Mouse (Mus musculus): ENCODE results near the gene Eno1. TPM values are rescaled to one million over a fixed set of nuclear protein-coding genes. Genes with fewer than 3 reads are reported as not detected.

Gene Eno1
- total and polyA plus RNA-seq, 2 experiments from 2014 or later = 525 to 1,074 TPM

GRCm38 (mm10) chr4:150212553-150212971 lies 24.0 kb upstream of the Eno1 start:
- Histone ChIP-seq H3K27ac (ENCODE audit: low read depth) (peak overlapping the region; percentile 34; the same call in 1 of the 2 replicates), H3K9ac (replicated peaks; ENCODE audit: low read depth, low read length) (no peak overlapping the region), H3K9me3 (replicated peaks; ENCODE audit: control insufficient read depth, low read length) (no peaks in the 10 kb centered on the region), H3K36me3 (replicated peaks; ENCODE audit: control insufficient read depth, insufficient read depth, low read length) (no peaks in the 10 kb centered on the region), H3K4me2 (ENCODE audit: low read depth, low read length) (peak overlapping the region; percentile 47), H3K27me3 (ENCODE audit: control insufficient read depth, insufficient read depth, low read length) (no peaks in the 10 kb centered on the region), H3K4me1 (ENCODE audit: control insufficient read depth, insufficient read depth) (no peaks in the 10 kb centered on the region), H3K4me3 (ENCODE audit: low read depth, low read length) (peak overlapping the region; percentile 15; the same call in 1 of the 2 replicates)
- WGBS = 2% methylated on average over 15 of the region's 15 CpGs
- TF ChIP-seq EP300 (IDR thresholded peaks at IDR 0.05; ENCODE audit: low read depth) (no peak), CTCF (IDR thresholded peaks at IDR 0.05; ENCODE audit: low read depth) (no peak)
- ATAC-seq (ENCODE audit: insufficient read depth, low read depth) (peak; percentile 89), DNase-seq (ENCODE audit: low spot score) (peak; percentile 69)

DNA sequence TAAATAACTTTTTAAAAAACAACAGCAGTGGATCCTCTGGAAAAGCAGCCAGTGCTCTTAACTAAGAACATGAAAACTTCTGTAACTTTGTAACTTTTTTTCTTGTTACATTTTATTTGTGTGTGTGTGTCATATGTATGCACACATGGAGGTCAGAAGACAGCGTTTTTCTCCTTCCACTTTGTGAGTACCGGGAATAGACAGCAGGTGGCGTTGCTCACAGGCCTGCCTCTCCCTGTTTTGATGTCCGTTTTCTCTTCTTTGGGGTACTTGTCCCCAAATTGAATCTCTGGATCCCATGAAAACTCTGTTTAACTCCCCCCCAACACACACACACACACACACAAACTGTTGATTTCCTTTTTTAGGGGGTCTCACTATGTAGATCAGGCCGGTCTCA lies 22.6 kb upstream of the Eno1 start:
- no peaks in the 10 kb centered on the region for H3K9me3 ChIP-seq (replicated peaks; ENCODE audit: control insufficient read depth, low read length)

DNA sequence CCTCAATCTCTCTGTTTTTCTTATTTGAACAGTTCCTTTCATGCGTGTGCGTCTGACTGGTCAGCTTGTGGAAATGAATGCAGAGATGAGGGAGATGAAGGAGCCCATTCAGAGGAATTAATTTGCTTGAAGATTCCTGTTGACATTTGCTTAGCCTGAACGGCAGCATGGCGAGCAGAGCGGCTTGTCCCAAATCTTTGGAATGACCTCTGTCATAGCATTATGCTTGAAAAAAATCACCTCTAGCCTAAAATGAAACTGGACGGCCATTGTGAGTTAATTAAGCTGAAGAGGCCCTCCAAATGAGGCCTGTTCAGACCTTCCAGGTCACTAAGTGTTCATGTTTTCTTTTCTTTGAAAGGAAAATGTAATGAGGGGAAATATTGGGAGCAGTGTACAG lies 20.1 kb upstream of the Eno1 start:
- H3K9ac ChIP-seq (replicated peaks; ENCODE audit: low read depth, low read length) = no peak overlapping the region
- H3K4me1 ChIP-seq (ENCODE audit: control insufficient read depth, insufficient read depth) = no peaks in the 10 kb centered on the region
- H3K4me3 ChIP-seq (ENCODE audit: low read depth, low read length) = no peak overlapping the region
- WGBS = 90% methylated on average over 6 of the region's 6 CpGs
- H3K9me3 ChIP-seq (replicated peaks; ENCODE audit: control insufficient read depth, low read length) = no peaks in the 10 kb centered on the region
- no peak for DNase-seq (ENCODE audit: low spot score)
- TF ChIP-seq CTCF (IDR thresholded peaks at IDR 0.05; ENCODE audit: low read depth) = no peak
- TF ChIP-seq EP300 (IDR thresholded peaks at IDR 0.05; ENCODE audit: low read depth) = no peak
- no peak overlapping the region for H3K4me2 ChIP-seq (ENCODE audit: low read depth, low read length)
- no peak for ATAC-seq (ENCODE audit: insufficient read depth, low read depth)
- no peaks in the 10 kb centered on the region for H3K36me3 ChIP-seq (replicated peaks; ENCODE audit: control insufficient read depth, insufficient read depth, low read length)
- no peak overlapping the region for H3K27ac ChIP-seq (ENCODE audit: low read depth)
- no peaks in the 10 kb centered on the region for H3K27me3 ChIP-seq (ENCODE audit: control insufficient read depth, insufficient read depth, low read length)

More for the DNA sequence above, 22.6 kb upstream of the Eno1 start:
- no peak overlapping the region for H3K9ac ChIP-seq (replicated peaks; ENCODE audit: low read depth, low read length)
- H3K27me3 ChIP-seq (ENCODE audit: control insufficient read depth, insufficient read depth, low read length) = no peaks in the 10 kb centered on the region
- no peaks in the 10 kb centered on the region for H3K36me3 ChIP-seq (replicated peaks; ENCODE audit: control insufficient read depth, insufficient read depth, low read length)
- no peaks in the 10 kb centered on the region for H3K4me1 ChIP-seq (ENCODE audit: control insufficient read depth, insufficient read depth)
- no peak overlapping the region for H3K4me2 ChIP-seq (ENCODE audit: low read depth, low read length)
- WGBS = 35% methylated on average over 5 of the region's 5 CpGs
- H3K4me3 ChIP-seq (ENCODE audit: low read depth, low read length) = no peak overlapping the region
- TF ChIP-seq CTCF (IDR thresholded peaks at IDR 0.05; ENCODE audit: low read depth) (peak; percentile 37), EP300 (IDR thresholded peaks at IDR 0.05; ENCODE audit: low read depth) (no peak)
- no peak overlapping the region for H3K27ac ChIP-seq (ENCODE audit: low read depth)
- DNase-seq (ENCODE audit: low spot score) = no peak
- no peak for ATAC-seq (ENCODE audit: insufficient read depth, low read depth)

DNA sequence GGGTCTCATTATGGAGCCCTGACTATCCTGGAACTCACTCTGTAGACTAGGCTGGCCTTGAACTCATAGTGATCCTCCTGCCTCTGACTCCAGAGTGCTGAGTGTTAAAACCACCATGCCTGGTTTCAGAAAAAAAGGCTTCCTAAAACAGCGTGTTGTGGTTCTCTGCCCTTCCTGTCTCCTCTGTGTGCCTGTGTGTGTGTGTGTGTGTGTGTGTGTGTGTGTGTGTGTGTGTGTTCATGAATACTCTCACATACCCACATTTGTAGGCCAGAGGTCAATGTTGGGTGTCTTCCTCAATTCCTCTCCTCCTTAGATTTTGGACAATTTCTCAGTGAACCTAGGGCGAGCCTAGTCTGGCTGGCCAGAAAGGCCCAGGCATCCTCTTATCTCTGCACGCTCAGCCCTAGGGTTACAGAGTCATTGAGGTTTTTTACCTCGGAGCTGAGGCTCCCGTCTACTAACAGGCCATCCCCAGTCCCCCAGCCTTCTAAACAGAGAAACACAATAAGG lies 19.4 kb upstream of the Eno1 start:
- H3K4me3 ChIP-seq (ENCODE audit: low read depth, low read length) = no peak overlapping the region
- H3K27ac ChIP-seq (ENCODE audit: low read depth) = no peak overlapping the region
- WGBS = 50% methylated on average over 5 of the region's 5 CpGs
- TF ChIP-seq CTCF (IDR thresholded peaks at IDR 0.05; ENCODE audit: low read depth) (no peak), EP300 (IDR thresholded peaks at IDR 0.05; ENCODE audit: low read depth) (no peak)
- H3K36me3 ChIP-seq (replicated peaks; ENCODE audit: control insufficient read depth, insufficient read depth, low read length) = no peaks in the 10 kb centered on the region
- DNase-seq (ENCODE audit: low spot score) = no peak
- no peak overlapping the region for H3K4me2 ChIP-seq (ENCODE audit: low read depth, low read length)
- H3K9me3 ChIP-seq (replicated peaks; ENCODE audit: control insufficient read depth, low read length) = no peaks in the 10 kb centered on the region
- no peaks in the 10 kb centered on the region for H3K27me3 ChIP-seq (ENCODE audit: control insufficient read depth, insufficient read depth, low read length)
- no peak overlapping the region for H3K9ac ChIP-seq (replicated peaks; ENCODE audit: low read depth, low read length)
- no peak for ATAC-seq (ENCODE audit: insufficient read depth, low read depth)
- no peaks in the 10 kb centered on the region for H3K4me1 ChIP-seq (ENCODE audit: control insufficient read depth, insufficient read depth)

DNA sequence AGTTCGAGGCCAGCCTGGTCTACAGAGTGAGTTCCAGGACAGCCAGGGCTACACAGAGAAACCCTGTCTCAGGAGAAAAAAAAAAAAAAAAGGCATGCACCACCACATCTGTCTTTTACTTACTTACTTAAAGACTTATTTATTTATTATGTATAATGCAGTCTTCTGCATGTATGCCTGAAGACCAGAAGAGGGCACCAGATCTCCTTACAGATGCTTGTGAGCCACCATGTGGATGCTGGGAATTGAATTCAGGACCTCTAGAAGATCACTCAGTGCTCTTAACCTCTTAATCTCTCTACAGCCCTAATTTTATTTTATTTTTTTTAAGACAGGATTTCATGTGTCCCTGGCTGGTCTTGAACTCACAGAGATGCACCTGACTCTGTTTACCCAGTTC lies 18.6 kb upstream of the Eno1 start:
- no peak for TF ChIP-seq EP300 (IDR thresholded peaks at IDR 0.05; ENCODE audit: low read depth)
- TF ChIP-seq CTCF (IDR thresholded peaks at IDR 0.05; ENCODE audit: low read depth) = peak; percentile 30
- 60% methylated on average over 1 of the region's 1 CpGs for WGBS
- no peaks in the 10 kb centered on the region for H3K9me3 ChIP-seq (replicated peaks; ENCODE audit: control insufficient read depth, low read length)
- H3K4me1 ChIP-seq (ENCODE audit: control insufficient read depth, insufficient read depth) = no peaks in the 10 kb centered on the region
- no peak overlapping the region for H3K4me2 ChIP-seq (ENCODE audit: low read depth, low read length)
- H3K36me3 ChIP-seq (replicated peaks; ENCODE audit: control insufficient read depth, insufficient read depth, low read length) = no peaks in the 10 kb centered on the region
- H3K4me3 ChIP-seq (ENCODE audit: low read depth, low read length) = no peak overlapping the region
- H3K9ac ChIP-seq (replicated peaks; ENCODE audit: low read depth, low read length) = no peak overlapping the region
- DNase-seq (ENCODE audit: low spot score) (no peak), ATAC-seq (ENCODE audit: insufficient read depth, low read depth) (no peak)
- no peak overlapping the region for H3K27ac ChIP-seq (ENCODE audit: low read depth)
- no peaks in the 10 kb centered on the region for H3K27me3 ChIP-seq (ENCODE audit: control insufficient read depth, insufficient read depth, low read length)
